In genomic region chr13:49242321-49243065, GRCm38 (mm10) we compare ENCODE assay signal across 11 mouse cellular contexts. TPM values are rescaled to one million over a fixed set of nuclear protein-coding genes. Genes with fewer than 3 reads are reported as not detected.
DNase-seq lines count a peak whose midpoint lies in the region; ATAC-seq lines count a peak whose summit lies in the region.
"Had no signal": no experiment of that assay in that cellular context is flagged by ENCODE, and none has a peak within 500 bp of the region (broad histone marks: within the 10 kb centered on the region; RNA-seq: fewer than 3 reads in every experiment).

No protein-coding gene starts in this region.

- H3K27ac ChIP-seq in liver, embryonic 13.5 days: peak overlapping the region; percentile 82
- no peak overlapping the region for H3K27ac ChIP-seq in hindbrain, embryonic 14.5 days
- H3K27ac ChIP-seq: hindbrain, embryonic 15.5 days; midbrain, embryonic 13.5 days had no signal

- no peaks in the 10 kb centered on the region for H3K9me3 ChIP-seq in liver, embryonic 13.5 days (replicated peaks)
- H3K9me3 ChIP-seq in hindbrain, embryonic 14.5 days (ENCODE audit: control insufficient read depth, low read length): no peaks in the 10 kb centered on the region
- H3K9me3 ChIP-seq: hindbrain, embryonic 15.5 days; midbrain, embryonic 13.5 days had no signal

- intact Hi-C loops in gastrocnemius, postnatal 36 days (cut with DNase I): no loop called here

- peak; percentile 83 for ATAC-seq in liver, embryonic 13.5 days (ENCODE audit: low read depth)
- ATAC-seq in hindbrain, embryonic 14.5 days (ENCODE audit: low FRiP score): no peak
- ATAC-seq: midbrain, embryonic 13.5 days had no signal

- DNase-seq in B cell, adult 2 months: peak; percentile 85 to 89
- peak; percentile 85 to 87 for DNase-seq in CD8-positive naive resting alpha-beta T cell, adult 2 months (ENCODE audit: low read depth in 2 of 2, low spot score in 2 of 2)
- peak; percentile 48 for DNase-seq in liver, embryonic 13.5 days
- peak; percentile 68 for DNase-seq in skeletal muscle tissue, adult 2 months (ENCODE audit: low read depth, low spot score)
- DNase-seq in cerebellum, adult 11 months: no peak
- no peak for DNase-seq in gastrocnemius, postnatal 36 days
- no peak for DNase-seq in cerebellum, adult 9-11 months
- DNase-seq in hindbrain, embryonic 14.5 days (ENCODE audit: low spot score): no peak
- DNase-seq: cerebellum, adult 8-10 months had no signal

- peaks cover 41% of the 10 kb centered on the region for H3K4me1 ChIP-seq in liver, embryonic 13.5 days (replicated peaks)
- no peaks in the 10 kb centered on the region for H3K4me1 ChIP-seq in hindbrain, embryonic 14.5 days (replicated peaks; ENCODE audit: control insufficient read depth, insufficient read depth, low read length)

- 20% methylated on average over 9 of the region's 9 CpGs for WGBS in liver, embryonic 13.5 days (ENCODE audit: insufficient replicate concordance)
- WGBS in hindbrain, embryonic 14.5 days: 72% methylated on average over 9 of the region's 9 CpGs

- H3K4me2 ChIP-seq in liver, embryonic 13.5 days: peak overlapping the region; percentile 33
- H3K4me2 ChIP-seq in hindbrain, embryonic 14.5 days (replicated peaks): no peak overlapping the region
- H3K4me2 ChIP-seq: hindbrain, embryonic 15.5 days; midbrain, embryonic 13.5 days had no signal

- H3K27me3 ChIP-seq in liver, embryonic 13.5 days: peaks cover 19% of the 10 kb centered on the region
- peaks cover 15% of the 10 kb centered on the region for H3K27me3 ChIP-seq in hindbrain, embryonic 14.5 days (ENCODE audit: control insufficient read depth, insufficient read depth, low read length)

- no peak overlapping the region for H3K4me3 ChIP-seq in liver, embryonic 13.5 days (replicated peaks)
- H3K4me3 ChIP-seq in hindbrain, embryonic 14.5 days (replicated peaks; ENCODE audit: low read length): no peak overlapping the region
- H3K4me3 ChIP-seq: hindbrain, embryonic 15.5 days; midbrain, embryonic 13.5 days had no signal

- no peaks in the 10 kb centered on the region for H3K36me3 ChIP-seq in liver, embryonic 13.5 days
- no peaks in the 10 kb centered on the region for H3K36me3 ChIP-seq in hindbrain, embryonic 14.5 days (replicated peaks; ENCODE audit: control insufficient read depth, insufficient read depth)
- H3K36me3 ChIP-seq: hindbrain, embryonic 15.5 days; midbrain, embryonic 13.5 days had no signal

- 0 out of 2 replicates have a peak overlapping the region, but pooled peaks have one; percentile 23 for H3K9ac ChIP-seq in liver, embryonic 13.5 days
- no peak overlapping the region for H3K9ac ChIP-seq in hindbrain, embryonic 14.5 days
- H3K9ac ChIP-seq: hindbrain, embryonic 15.5 days; midbrain, embryonic 13.5 days had no signal

RNA-seq across cellular contexts. Expression of gene Susd3, which starts 6.0 kb away (rescaled TPM):
- 1.6 and 1.7 TPM in 2 replicates for polyA plus RNA-seq in liver, embryonic 13.5 days (2015; fragmentation: Nextera tagmentation; extraction: Ambion mirVana)
- under 1 TPM in 1 of 2 experiments, not detected in 1; 0.32 TPM for total RNA-seq in gastrocnemius, postnatal 36 days (2021)
- polyA plus RNA-seq in hindbrain, embryonic 14.5 days (2014; fragmentation: Nextera tagmentation; extraction: Ambion mirVana): 0.72 and 0.98 TPM in 2 replicates

RNA-seq across cellular contexts. Expression of gene Card19, which starts 26.7 kb away (rescaled TPM):
- polyA plus RNA-seq in liver, embryonic 13.5 days (2015; fragmentation: Nextera tagmentation; extraction: Ambion mirVana): 11.9 and 13.2 TPM in 2 replicates
- 100 to 1,000 TPM in 1 of 2 experiments, 10 to 100 TPM in 1; 88.7 to 103 TPM for total RNA-seq in gastrocnemius, postnatal 36 days (2021)
- polyA plus RNA-seq in hindbrain, embryonic 14.5 days (2014; fragmentation: Nextera tagmentation; extraction: Ambion mirVana): 31.0 and 37.0 TPM in 2 replicates

RNA-seq across cellular contexts. Expression of gene Ninj1, which starts 55.2 kb away (rescaled TPM):
- 39.7 and 40.0 TPM in 2 replicates for polyA plus RNA-seq in liver, embryonic 13.5 days (2015; fragmentation: Nextera tagmentation; extraction: Ambion mirVana)
- 10 to 100 TPM; 15.1 to 15.7 TPM for total RNA-seq in gastrocnemius, postnatal 36 days (2021)
- 33.3 and 33.5 TPM in 2 replicates for polyA plus RNA-seq in hindbrain, embryonic 14.5 days (2014; fragmentation: Nextera tagmentation; extraction: Ambion mirVana)

Comparison
In these comparisons a context has a peak if more than half of its experiments do, and no peak if none do; other contexts are left out.
1. DNase-seq: peak in B cell, adult 2 months (2 of 2), CD8-positive naive resting alpha-beta T cell, adult 2 months (2 of 2), liver, embryonic 13.5 days (single experiment) and skeletal muscle tissue, adult 2 months (single experiment); none in cerebellum, adult 11 months (single experiment), gastrocnemius, postnatal 36 days (0 of 2), cerebellum, adult 9-11 months (single experiment) and hindbrain, embryonic 14.5 days (single experiment).